23 mouse cellular contexts compared by ENCODE assay signal in the genomic region with DNA sequence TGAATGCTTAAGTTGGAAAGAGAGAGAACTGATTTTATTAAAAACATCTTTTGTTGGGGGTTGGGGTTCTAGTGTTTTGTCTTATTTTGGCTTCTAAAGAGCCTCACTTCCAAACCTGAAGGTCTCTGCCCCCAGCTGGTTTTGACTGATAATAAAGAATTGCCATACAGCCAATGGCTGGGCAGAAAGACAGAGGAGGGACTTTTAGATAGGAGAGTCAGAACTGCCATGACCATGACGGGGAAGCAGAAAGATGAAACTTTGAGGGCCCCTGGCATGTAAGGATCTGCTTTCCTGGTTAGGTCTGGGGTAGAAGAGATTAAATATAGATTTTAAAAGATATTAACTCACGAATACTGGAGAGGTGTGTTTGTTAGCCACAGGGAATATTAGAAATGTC.
"Had no signal": no experiment of that assay in that cellular context is flagged by ENCODE, and none has a peak within 500 bp of the region (broad histone marks: within the 10 kb centered on the region; RNA-seq: fewer than 3 reads in every experiment).

No protein-coding gene starts in this region.

- ATAC-seq: intestine, postnatal 0 days; midbrain, embryonic 13.5 days; midbrain, embryonic 16.5 days had no signal

- H3K36me3 ChIP-seq: limb, embryonic 10.5 days; limb, embryonic 13.5 days; lung, embryonic 15.5 days; midbrain, embryonic 10.5 days; midbrain, embryonic 13.5 days; neural tube, embryonic 13.5 days; stomach, embryonic 15.5 days had no signal

- H3K9ac ChIP-seq: limb, embryonic 13.5 days; lung, embryonic 15.5 days; midbrain, embryonic 13.5 days; neural tube, embryonic 13.5 days; stomach, embryonic 15.5 days had no signal

- DNase-seq: kidney, adult 2 months; kidney, postnatal 25 days; layer of hippocampus, adult 9-11 months; lung, adult 18-20 months; lung, postnatal 10 days; lung, postnatal 36 days; retina, postnatal 1 day; right cerebral cortex, postnatal 25 days; spleen, adult 18-20 months; thymus, postnatal 4 days had no signal

- H3K4me1 ChIP-seq: limb, embryonic 13.5 days; megakaryocyte, embryonic 14.5 days; stomach, embryonic 15.5 days had no signal

- H3K9me3 ChIP-seq: limb, embryonic 10.5 days; limb, embryonic 13.5 days; lung, embryonic 15.5 days; midbrain, embryonic 10.5 days; midbrain, embryonic 13.5 days; neural tube, embryonic 13.5 days; stomach, embryonic 15.5 days had no signal

- H3K4me3 ChIP-seq: layer of hippocampus, adult 2 months; limb, embryonic 10.5 days; limb, embryonic 13.5 days; lung, embryonic 15.5 days; megakaryocyte, embryonic 14.5 days; midbrain, embryonic 10.5 days; midbrain, embryonic 13.5 days; myocyte; neural tube, embryonic 13.5 days; stomach, embryonic 15.5 days had no signal

- H3K27me3 ChIP-seq: limb, embryonic 13.5 days; lung, embryonic 15.5 days; megakaryocyte, embryonic 14.5 days; midbrain, embryonic 13.5 days; neural tube, embryonic 13.5 days; stomach, embryonic 15.5 days had no signal

- H3K27ac ChIP-seq: kidney, postnatal 0 days; layer of hippocampus, adult 2 months; limb, embryonic 10.5 days; limb, embryonic 13.5 days; lung, embryonic 15.5 days; midbrain, embryonic 10.5 days; midbrain, embryonic 13.5 days; neural tube, embryonic 13.5 days; stomach, embryonic 15.5 days had no signal

- H3K4me2 ChIP-seq: limb, embryonic 13.5 days; lung, embryonic 15.5 days; midbrain, embryonic 13.5 days; neural tube, embryonic 13.5 days; stomach, embryonic 15.5 days had no signal
